Mouse (Mus musculus) forebrain, embryonic 11.5 days (tissue): Measurements from ENCODE around the gene Ercc1. TPM values are rescaled to one million over a fixed set of nuclear protein-coding genes. Genes with fewer than 3 reads are reported as not detected.

Experiments used
- ATAC-seq: fragments of 200-750 bp; cut with Nextera tagmentation; replicated peaks from 2 replicates; pipeline ENCODE4 v1.8.0; 2017; ENCODE audit warnings: moderate TSS enrichment; ENCODE audit not compliant: low FRiP score
- DNase-seq: peaks from one replicate; pipeline ENCODE4 v3.0.0-alpha.2; 2017; ENCODE audit warnings: low spot score
- H3K27ac ChIP-seq: fragments of 300-500 bp; sonication (generic); 2 replicates; pipeline ENCODE4 v1.5.1; 2014; ENCODE audit warnings: low read depth, low read length
- H3K27me3 ChIP-seq: fragments of 300-500 bp; sonication (generic); 2 replicates; pipeline ENCODE4 v1.6.1; 2014; ENCODE audit warnings: mild to moderate bottlenecking, low read length, mixed read lengths; ENCODE audit not compliant: control insufficient read depth, insufficient read depth
- H3K36me3 ChIP-seq: fragments of 300-500 bp; sonication (generic); 2 replicates; pipeline ENCODE4 v1.6.1; 2014; ENCODE audit warnings: mild to moderate bottlenecking, low read length, moderate library complexity, mixed read lengths; ENCODE audit not compliant: control insufficient read depth, insufficient read depth
- H3K4me1 ChIP-seq: fragments of 300-500 bp; sonication (generic); replicated peaks from 2 replicates; pipeline ENCODE4 v1.6.1; 2014; ENCODE audit warnings: low read length, mixed read lengths; ENCODE audit not compliant: control insufficient read depth, insufficient read depth
- H3K4me2 ChIP-seq: fragments of 300-500 bp; sonication (generic); 2 replicates; pipeline ENCODE4 v1.6.1; 2014; ENCODE audit warnings: low read depth, mild to moderate bottlenecking, low read length, moderate library complexity, mixed read lengths; ENCODE audit not compliant: severe bottlenecking
- H3K4me3 ChIP-seq: fragments of 300-500 bp; sonication (generic); 2 replicates; pipeline ENCODE4 v1.5.1; 2014; ENCODE audit warnings: low read depth, low read length
- H3K9ac ChIP-seq: fragments of 300-500 bp; sonication (generic); 2 replicates; pipeline ENCODE4 v1.6.1; 2014; ENCODE audit warnings: low read length
- H3K9me3 ChIP-seq: fragments of 300-500 bp; sonication (generic); 2 replicates; pipeline ENCODE4 v1.6.1; 2016; ENCODE audit warnings: low read length, mixed read lengths; ENCODE audit not compliant: control insufficient read depth
- WGBS: fragments of 180-500 bp; shearing (Covaris S2); extraction: QIAGEN DNeasy Blood & Tissue Kit; methylation state at CpG from one replicate; pipeline ENCODE4 v1.1.7; 2014; 5-methylcytosine and 5-hydroxymethylcytosine counted together
- polyA plus RNA-seq: library from polyadenylated mRNA; unstranded; fragments of >200 nt; fragmentation: Nextera tagmentation; extraction: Ambion mirVana; gene quantifications from 2 replicates; pipeline ENCODE4 v1.2.1, GENCODE M21; 2014

The Ercc1 gene
- polyA plus RNA-seq, 1 experiment from 2014 or later: 94.4 TPM

- H3K4me2 ChIP-seq: no peak overlapping the region
- no peaks in the 10 kb centered on the region; the same call in 1 of the 2 replicates for H3K4me1 ChIP-seq
- no peaks in the 10 kb centered on the region for H3K9me3 ChIP-seq
- WGBS: 89% methylated on average over 8 of the region's 8 CpGs
- H3K4me3 ChIP-seq: no peak overlapping the region
- peaks cover 17% of the 10 kb centered on the region; the same call in 1 of the 2 replicates for H3K36me3 ChIP-seq
- no peak for DNase-seq
- ATAC-seq: no peak
- no peak overlapping the region for H3K27ac ChIP-seq
- 0 out of 2 replicates have a peak, but pooled peaks cover 2% of the 10 kb centered on the region for H3K27me3 ChIP-seq
- no peak overlapping the region for H3K9ac ChIP-seq
Observed at GRCm38 (mm10) chr7:19394484-19394883, 49.9 kb downstream of the Ercc1 start.

- Histone ChIP-seq H3K27me3 (peaks cover 27% of the 10 kb centered on the region), H3K9ac (0 out of 2 replicates have a peak overlapping the region, but pooled peaks have one; percentile 18), H3K4me3 (peak overlapping the region; percentile 19), H3K9me3 (peaks cover 7% of the 10 kb centered on the region; the same call in 1 of the 2 replicates), H3K4me1 (peaks cover 5% of the 10 kb centered on the region; the same call in 1 of the 2 replicates), H3K4me2 (peak overlapping the region; percentile 43), H3K27ac (no peak overlapping the region), H3K36me3 (peaks cover 3% of the 10 kb centered on the region; the same call in 1 of the 2 replicates)
- DNase-seq: peak; percentile 76
- WGBS: 2% methylated on average over 27 of the region's 27 CpGs
- peak; percentile 49; the same call in 1 of the 2 replicates for ATAC-seq
Observed at GRCm38 (mm10) chr7:19399496-19400280, 55.1 kb downstream of the Ercc1 start.

GRCm38 (mm10) chr7:19400946-19401345 lies 56.4 kb downstream of the Ercc1 start:
- DNase-seq (no peak), ATAC-seq (no peak)
- Histone ChIP-seq H3K36me3 (no peaks in the 10 kb centered on the region), H3K9me3 (peaks cover 7% of the 10 kb centered on the region; the same call in 1 of the 2 replicates), H3K4me2 (no peak overlapping the region), H3K27me3 (peaks cover 33% of the 10 kb centered on the region), H3K9ac (no peak overlapping the region), H3K4me3 (no peak overlapping the region), H3K27ac (no peak overlapping the region), H3K4me1 (peaks cover 5% of the 10 kb centered on the region; the same call in 1 of the 2 replicates)
- 78% methylated on average over 4 of the region's 4 CpGs for WGBS

GRCm38 (mm10) chr7:19402535-19403112 lies 58.0 kb downstream of the Ercc1 start:
- no peak for ATAC-seq
- Histone ChIP-seq H3K4me3 (no peak overlapping the region), H3K27me3 (peaks cover 33% of the 10 kb centered on the region), H3K4me1 (peaks cover 5% of the 10 kb centered on the region; the same call in 1 of the 2 replicates), H3K36me3 (no peaks in the 10 kb centered on the region), H3K9me3 (peaks cover 7% of the 10 kb centered on the region; the same call in 1 of the 2 replicates), H3K27ac (no peak overlapping the region), H3K9ac (no peak overlapping the region), H3K4me2 (no peak overlapping the region)
- DNase-seq: no peak
- 86% methylated on average over 9 of the region's 9 CpGs for WGBS

GRCm38 (mm10) chr7:19403731-19404296 lies 59.2 kb downstream of the Ercc1 start, which contains the start of gene Klc3:
Klc3 (minus strand) TSS chr7:19404104.
- peak within 1 kb of the TSS; percentile 40 for H3K4me3 ChIP-seq
- peaks cover 33% of the 10 kb centered on the region for H3K27me3 ChIP-seq
- H3K4me2 ChIP-seq: peak within 1 kb of the TSS; percentile 97
- no peak within 1 kb of the TSS for H3K27ac ChIP-seq
- no peaks in the 10 kb centered on the region for H3K36me3 ChIP-seq
- H3K4me1 ChIP-seq: peaks cover 5% of the 10 kb centered on the region; the same call in 1 of the 2 replicates
- WGBS: under 1% methylated on average over 62 of the region's 62 CpGs
- DNase-seq (peak; percentile 73), ATAC-seq (peak; percentile 27; the same call in 1 of the 2 replicates)
- H3K9me3 ChIP-seq: peaks cover 7% of the 10 kb centered on the region; the same call in 1 of the 2 replicates
- peak within 1 kb of the TSS; percentile 55 for H3K9ac ChIP-seq

- 57% methylated on average over 7 of the region's 7 CpGs for WGBS
- H3K27ac ChIP-seq: no peak within 1 kb of the TSS
- no peak for ATAC-seq
Observed at GRCm38 (mm10) chr7:19404476-19404875, 59.9 kb downstream of the Ercc1 start, which contains the start of gene Ckm. Ckm (plus strand) TSS chr7:19404776.

GRCm38 (mm10) chr7:19405417-19405816 lies 60.8 kb downstream of the Ercc1 start:
- H3K9ac ChIP-seq: no peak overlapping the region
- H3K27me3 ChIP-seq: peaks cover 31% of the 10 kb centered on the region
- 3% methylated on average over 19 of the region's 19 CpGs for WGBS
- peaks cover 5% of the 10 kb centered on the region; the same call in 1 of the 2 replicates for H3K4me1 ChIP-seq
- ATAC-seq: peak; percentile 77
- no peaks in the 10 kb centered on the region for H3K36me3 ChIP-seq
- H3K27ac ChIP-seq: no peak overlapping the region
- H3K4me2 ChIP-seq: peak overlapping the region; percentile 29; the same call in 1 of the 2 replicates
- peaks cover 7% of the 10 kb centered on the region; the same call in 1 of the 2 replicates for H3K9me3 ChIP-seq
- peak; percentile 93 for DNase-seq
- H3K4me3 ChIP-seq: no peak overlapping the region

More at GRCm38 (mm10) chr7:19404476-19404875, 59.9 kb downstream of the Ercc1 start, which contains the start of gene Ckm:
- Histone ChIP-seq H3K4me2 (peak within 1 kb of the TSS; percentile 97), H3K4me1 (peaks cover 5% of the 10 kb centered on the region; the same call in 1 of the 2 replicates), H3K9ac (peak within 1 kb of the TSS; percentile 55), H3K4me3 (peak within 1 kb of the TSS; percentile 40), H3K27me3 (peaks cover 31% of the 10 kb centered on the region), H3K36me3 (no peaks in the 10 kb centered on the region), H3K9me3 (peaks cover 7% of the 10 kb centered on the region; the same call in 1 of the 2 replicates)
- DNase-seq: no peak
